Mouse (Mus musculus) kidney, adult 11 months (tissue): ENCODE results near the gene Gm36079.
"Not testable (repeated sequence)": the region's sequence is repeated elsewhere in the genome, so short reads cannot be mapped to it uniquely, and the experiment has no call there.

ENCODE experiments used
- DNase-seq: peaks from one replicate; pipeline ENCODE4 v3.0.0; 2022

The Gm36079 gene

GRCm38 (mm10) chr13:120026911-120027310 is at the start of gene Gm36079:
Gene Gm36079, minus strand, starts transcription at chr13:120027011.
- not testable (repeated sequence) for DNase-seq

GRCm38 (mm10) chr13:120070878-120071277 is 44.1 kb upstream of the Gm36079 start:
- not testable (repeated sequence) for DNase-seq

DNA sequence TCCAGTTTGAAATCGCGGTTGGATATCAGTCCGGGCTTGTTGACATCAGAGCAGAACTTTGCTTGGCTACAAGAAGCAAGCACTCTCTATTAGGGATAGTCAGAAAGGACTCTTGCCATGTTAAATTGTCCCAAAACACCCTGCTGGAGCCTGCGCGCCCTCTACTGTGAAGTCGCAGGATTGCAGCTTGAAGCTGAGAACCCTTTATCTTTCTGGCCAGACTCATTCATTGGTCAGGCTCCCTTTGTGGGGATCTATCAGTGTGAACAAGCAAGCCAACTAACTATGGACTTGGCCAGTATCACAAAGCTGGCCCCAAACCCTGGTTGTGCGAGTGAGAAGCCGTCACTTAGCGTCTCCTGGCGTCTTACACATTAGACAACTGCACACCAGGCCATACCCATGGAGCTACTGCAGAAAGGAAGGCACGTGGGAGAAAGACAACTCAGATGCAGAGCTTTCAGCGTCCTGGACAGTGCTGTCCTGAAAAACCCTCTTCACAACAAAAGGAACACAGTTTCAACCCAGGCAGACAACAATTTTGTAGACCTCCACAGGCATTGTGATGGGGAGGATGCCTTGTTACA is 43.3 kb upstream of the Gm36079 start:
- not testable (repeated sequence) for DNase-seq

GRCm38 (mm10) chr13:120063439-120064089 is 36.8 kb upstream of the Gm36079 start:
- not testable (repeated sequence) for DNase-seq

DNA sequence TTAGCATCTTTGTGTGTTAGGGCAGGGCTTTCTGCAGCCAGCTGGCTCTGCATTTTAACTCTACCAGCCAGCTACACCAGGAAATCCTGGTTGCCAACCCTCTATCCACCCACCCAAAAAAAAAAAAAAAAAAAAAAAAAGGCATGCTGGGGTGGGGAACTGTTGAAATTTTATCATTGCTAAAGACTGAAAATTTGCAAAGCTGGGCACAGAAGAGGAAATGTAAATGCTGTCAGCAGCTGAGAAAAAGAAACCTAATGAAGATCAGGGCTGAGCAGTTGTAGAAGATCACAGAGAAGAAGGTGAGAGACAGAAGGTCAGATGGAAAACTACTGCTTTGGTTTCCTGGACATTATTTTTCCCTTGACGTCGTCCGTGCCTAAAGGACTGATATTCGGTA is 36.1 kb upstream of the Gm36079 start:
- not testable (repeated sequence) for DNase-seq

GRCm38 (mm10) chr13:120052085-120052484 is 25.3 kb upstream of the Gm36079 start, which contains the start of gene Gm21188:
Gene Gm21188, minus strand, starts transcription at chr13:120052194.
- DNase-seq, result not testable (repeated sequence)

DNA sequence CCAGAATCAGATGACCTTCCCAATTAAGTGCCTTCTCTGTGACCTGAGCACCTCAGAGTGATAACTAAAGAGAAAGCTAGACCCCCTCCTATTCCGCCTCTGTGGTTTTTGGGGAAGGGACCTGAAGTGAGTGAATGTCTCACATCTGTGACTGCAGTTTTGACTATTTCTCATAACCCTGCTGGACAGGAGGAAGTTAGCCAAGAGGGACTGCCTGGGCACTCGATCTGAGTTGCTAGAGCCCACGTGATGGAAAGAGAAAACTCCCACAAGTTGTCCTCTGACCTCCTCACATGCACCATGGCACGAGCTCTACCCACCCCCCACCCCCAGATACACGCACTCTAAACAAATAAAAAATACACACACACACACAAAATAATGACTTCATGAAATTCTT is 21.8 kb upstream of the Gm36079 start:
- not testable (repeated sequence) for DNase-seq

DNA sequence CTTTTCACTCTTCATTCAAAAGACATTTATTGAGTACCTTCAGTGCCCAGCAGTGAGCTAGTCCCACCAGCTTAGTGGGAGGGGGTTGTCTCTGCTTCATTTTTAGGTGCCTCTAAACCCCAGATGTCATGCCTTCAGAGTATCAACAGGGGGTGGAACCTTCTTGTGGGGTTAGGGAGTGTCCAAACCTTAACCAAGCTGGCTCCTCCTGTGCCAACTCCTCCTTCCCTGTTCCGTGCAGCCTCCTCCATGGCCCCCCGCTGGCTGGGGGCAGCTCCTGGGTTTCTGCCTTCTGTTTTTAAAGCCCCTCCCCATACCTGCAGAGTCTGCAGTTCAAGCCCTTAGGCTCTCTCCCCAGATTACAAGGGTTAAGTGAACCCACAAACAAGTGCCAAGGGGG is 21.4 kb upstream of the Gm36079 start:
- not testable (repeated sequence) for DNase-seq

GRCm38 (mm10) chr13:120046422-120047209 is 19.8 kb upstream of the Gm36079 start:
- DNase-seq, result not testable (repeated sequence)

DNA sequence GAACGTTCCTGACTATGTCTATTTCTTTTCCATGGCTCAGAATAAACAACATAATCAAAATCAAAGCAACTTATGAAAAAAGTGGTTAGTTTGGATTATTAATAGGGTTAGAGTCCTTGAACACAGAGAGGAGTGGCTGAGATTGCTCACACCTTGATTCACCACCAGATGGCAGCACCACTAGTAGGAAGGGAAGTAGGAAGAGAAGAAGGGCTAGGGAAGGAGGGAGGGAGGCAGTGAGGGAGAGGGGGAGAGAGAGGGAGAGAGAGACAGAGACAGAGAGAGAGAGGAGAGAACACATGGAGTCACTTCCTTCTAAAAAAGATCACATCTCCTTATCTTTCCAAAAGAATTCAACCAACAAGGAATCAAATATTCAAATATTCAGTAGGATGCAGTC is 14.3 kb upstream of the Gm36079 start:
- DNase-seq, result peak; percentile 14

DNA sequence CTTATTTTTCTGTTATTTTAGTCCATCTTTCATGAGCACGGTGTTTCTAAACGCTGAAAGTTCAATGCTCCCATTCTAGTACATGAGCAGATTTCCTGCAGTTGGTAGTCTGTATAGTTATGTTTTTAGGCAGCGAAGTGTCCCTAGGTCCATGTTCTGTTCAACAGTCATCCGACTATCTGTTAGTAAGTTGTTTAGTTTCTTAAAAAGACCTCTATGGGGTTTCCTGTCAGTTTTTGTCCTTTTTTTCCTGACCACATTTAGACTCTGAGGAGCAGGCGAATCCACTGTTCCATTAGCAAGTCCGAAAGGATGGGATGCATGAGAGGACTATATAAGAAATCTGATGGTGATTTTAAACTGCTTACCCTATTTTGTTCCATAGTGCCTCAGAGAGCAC is 11.1 kb upstream of the Gm36079 start:
- not testable (repeated sequence) for DNase-seq

GRCm38 (mm10) chr13:120036577-120037115 is 9.8 kb upstream of the Gm36079 start:
- DNase-seq, result not testable (repeated sequence)

DNA sequence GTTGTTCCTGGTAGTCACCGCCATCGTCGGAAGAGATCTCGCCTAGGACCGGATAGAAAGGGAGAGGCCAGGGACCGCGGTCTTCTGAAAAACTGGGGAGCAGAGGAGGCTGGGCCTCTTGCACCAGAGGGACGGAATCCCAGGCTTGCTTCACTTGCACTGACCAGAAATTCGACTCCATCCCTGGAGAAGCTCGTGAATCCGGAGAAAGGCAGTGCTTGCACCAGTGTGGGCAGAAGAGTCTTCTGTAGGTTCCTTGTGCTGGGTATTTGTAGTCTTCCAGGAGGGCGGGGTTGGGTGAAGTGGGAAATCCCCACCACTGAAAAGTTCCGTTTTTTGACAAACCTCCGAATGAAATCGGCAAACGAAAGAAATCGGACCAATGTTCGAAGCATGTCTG is 8.3 kb upstream of the Gm36079 start:
- not testable (repeated sequence) for DNase-seq

DNA sequence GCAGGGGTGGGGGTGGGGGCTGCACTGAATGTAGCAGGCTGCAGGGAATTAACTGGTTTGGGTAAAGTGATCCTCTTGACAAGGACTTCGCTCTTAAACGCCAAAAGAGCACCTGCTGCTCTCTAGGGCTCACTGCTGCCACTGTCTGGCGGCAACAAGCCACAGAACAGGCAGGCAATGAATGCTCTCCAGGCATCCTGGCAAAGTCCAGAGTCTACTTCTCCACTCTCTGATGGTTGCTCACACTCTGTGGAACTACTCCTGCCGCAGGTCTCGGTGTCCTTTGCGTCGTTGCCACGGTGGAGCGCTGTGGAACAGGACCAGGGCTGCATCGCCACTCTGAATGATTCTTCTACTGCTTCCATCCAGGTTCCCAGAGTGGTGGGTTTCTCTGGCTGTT is 7.8 kb upstream of the Gm36079 start:
- not testable (repeated sequence) for DNase-seq

GRCm38 (mm10) chr13:120033516-120034190 is 6.8 kb upstream of the Gm36079 start:
- DNase-seq, result not testable (repeated sequence)

DNA sequence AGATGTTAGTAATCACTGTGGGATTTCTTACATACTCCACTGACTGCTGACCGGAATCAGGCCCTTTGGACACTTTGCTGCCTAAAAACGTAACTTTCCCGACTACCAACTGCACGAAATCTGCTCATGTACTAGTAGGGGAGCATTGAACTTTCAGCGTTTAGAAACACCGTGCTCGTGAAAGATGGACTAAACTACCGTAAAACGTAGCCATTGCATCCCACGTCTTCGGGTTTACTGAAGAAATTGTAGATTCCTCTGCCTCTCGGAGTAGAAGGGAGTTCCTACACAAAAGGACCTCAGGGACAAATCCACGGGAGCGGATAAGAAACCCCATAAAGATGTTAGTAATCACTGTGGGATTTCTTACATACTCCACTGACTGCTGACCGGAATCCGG is 4.9 kb upstream of the Gm36079 start:
- DNase-seq, result peak; percentile 9

GRCm38 (mm10) chr13:120027368-120027767 is 557 bp upstream of the Gm36079 start:
- DNase-seq, result not testable (repeated sequence)

- peak; percentile 35 for DNase-seq
These were observed 438 bp downstream of the Gm36079 start for GRCm38 (mm10) chr13:120026373-120026772.

DNA sequence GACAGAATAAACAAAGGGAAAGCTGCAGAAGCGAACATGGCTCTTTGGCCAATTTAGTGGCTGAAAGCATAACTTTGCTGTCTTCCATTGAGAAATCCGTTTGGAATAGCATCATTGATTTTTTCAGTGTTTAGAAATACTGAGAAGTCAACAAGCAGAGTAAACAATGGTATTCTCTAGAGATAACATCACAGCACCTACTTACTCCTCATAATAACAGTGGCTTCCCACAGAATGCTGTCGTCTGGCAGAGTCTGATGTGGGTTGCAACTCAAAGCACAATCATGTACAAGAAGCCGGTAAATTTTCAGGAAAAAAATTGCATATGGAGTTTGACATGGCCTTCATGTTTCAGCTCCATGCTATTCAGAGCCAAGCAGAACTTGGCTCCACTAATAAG is 1.2 kb downstream of the Gm36079 start:
- DNase-seq, result not testable (repeated sequence)

DNA sequence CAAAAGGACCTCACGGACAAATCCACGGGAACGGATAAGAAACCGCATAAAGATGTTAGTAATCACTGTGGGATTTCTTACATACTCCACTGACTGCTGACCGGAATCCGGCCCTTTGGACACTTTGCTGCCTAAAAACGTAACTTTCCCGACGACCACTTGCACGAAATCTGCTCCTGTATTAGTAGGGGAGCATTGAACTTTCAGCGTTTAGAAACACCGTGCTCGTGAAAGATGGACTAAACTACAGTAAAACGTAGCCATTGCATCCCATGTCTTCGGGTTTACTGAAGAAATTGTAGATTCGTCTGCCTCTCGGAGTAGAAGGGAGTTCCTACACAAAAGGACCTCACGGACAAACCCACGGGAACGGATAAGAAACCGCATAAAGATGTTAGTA is 1.8 kb downstream of the Gm36079 start:
- DNase-seq, result not testable (repeated sequence)

- not testable (repeated sequence) for DNase-seq
These were observed 2.2 kb downstream of the Gm36079 start for GRCm38 (mm10) chr13:120024581-120024980.

GRCm38 (mm10) chr13:120021477-120021876 is 5.3 kb downstream of the Gm36079 start:
- not testable (repeated sequence) for DNase-seq
